Mouse (Mus musculus): Measurements from ENCODE around the gene Gm10382.

Gm10382 gene

DNA sequence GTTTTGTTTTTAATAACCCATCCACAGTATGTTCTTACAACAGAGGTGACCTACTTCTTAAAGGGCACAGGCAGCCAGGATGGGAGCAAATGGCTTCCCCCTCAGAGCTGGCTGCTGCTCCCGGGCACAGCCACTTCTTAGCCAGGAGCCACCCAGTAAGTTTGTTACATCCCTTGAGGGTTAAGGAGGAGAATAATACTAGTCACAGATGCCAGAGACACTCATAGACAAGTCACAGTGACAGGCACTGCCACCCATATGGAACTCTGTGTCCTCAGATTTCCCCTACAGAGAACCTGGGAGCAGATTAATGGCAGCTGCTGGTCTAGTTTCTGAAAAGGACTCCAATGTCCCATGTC, 3.5 kb downstream of the Gm10382 start:
- CTCF ChIA-PET, result interaction anchor here (0.6 to 3.6 kb wide), 3 partner anchors 9 to 17 kb away, joined by 4 to 19 read pairs (median 7); no protein-coding TSS in a partner anchor

DNA sequence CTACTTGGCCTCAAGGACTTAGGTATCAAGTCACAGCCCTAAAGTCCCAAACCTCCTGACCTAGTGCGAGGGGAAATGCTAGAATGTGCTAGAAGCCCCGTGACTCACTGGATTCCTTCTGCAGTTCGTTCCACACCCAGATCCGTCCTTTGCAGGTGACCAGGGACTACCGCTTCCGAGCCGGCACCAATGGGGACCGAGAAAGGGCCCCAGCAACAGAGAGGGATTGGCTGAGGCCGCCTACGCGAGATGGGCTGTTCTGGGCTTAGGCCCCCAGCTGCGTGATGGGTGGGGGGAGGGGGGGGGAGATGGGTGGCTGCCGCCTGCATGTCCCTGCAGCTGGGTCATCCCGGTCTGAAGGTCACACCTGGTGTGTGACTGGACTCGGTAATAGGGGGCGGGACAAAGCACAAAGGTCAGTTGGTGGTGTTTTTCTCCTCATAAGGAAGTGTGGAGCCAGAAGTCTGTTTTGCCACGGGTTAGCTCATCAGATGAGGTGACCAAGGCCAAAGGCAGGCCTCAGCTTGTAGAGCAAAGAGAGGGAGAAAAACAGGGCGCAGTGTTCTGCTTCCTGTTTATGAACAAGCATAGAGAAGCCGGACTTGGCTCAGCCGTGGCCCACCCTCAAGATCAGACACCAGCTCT, 4.0 kb downstream of the Gm10382 start:
- CTCF ChIA-PET, result interaction anchor here (0.6 to 3.6 kb wide), 3 partner anchors 9 to 16 kb away, joined by 4 to 19 read pairs (median 7); no protein-coding TSS in a partner anchor

DNA sequence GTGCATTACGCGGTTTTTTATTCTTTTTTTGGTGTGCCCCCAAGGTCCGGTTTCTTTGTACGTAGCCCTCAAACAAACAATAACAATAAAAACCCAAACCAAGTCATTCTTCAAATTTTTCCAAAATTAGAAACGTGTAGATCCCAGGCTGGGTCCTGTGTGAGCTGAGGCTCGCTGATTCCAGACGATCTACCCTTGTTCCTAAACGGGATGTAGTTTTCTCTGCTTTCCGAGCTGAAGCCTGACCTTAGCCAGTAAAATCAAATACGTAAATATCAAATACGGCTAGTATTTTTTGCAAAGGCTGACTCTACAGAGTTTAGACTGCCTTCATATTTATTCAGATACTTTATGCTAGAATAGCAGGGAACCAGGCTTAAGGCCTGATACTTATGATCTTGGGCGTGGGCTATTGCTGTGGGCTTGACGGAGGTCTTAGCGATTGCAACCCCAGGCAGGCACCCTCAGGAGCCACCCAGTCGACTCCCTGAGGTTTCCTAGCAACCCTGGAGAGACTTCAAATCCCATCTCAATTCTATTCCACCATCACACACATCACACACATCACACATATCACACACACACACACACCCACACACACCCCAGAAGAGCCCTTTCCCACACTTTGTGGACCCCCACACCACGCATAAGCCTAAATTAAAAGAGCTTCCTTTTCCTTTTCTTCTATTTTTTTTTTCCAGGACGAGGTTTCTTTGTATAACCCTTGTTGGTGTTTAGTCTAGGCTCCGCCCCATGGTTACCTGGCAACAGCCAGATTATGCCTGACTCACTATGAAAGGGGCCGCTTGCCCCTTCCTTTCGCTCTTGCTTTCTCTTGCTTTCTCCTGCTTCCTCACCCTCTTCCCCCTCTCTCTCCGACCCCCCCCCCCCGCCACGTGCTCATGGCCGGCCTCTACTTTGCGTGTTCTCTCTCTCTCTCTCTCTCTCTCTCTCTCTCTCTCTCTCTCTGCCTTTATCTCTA, 4.8 kb downstream of the Gm10382 start:
- CTCF ChIA-PET, result interaction anchor here (0.5 to 3.6 kb wide), 3 partner anchors 11 to 52 kb away, joined by 5 to 19 read pairs (median 5); no protein-coding TSS in a partner anchor

DNA sequence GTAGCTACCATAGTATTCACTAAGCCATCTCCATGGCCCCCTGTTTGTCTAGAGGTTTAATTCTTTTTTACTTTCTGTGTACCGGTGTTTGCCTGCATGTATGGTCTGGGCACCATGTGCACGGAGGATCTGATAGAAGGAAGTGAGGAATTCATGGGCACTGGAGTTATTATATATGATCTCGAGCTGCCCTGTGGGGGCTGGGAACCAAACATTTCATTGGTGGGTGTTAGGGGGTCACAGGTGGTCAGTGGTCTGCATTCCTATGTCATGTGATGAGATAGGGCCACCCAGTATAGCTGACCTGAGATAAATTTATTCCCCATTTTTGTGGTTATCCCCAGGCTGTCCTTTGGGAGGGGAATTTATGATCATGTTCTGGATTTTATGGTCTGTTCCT, 5.9 kb downstream of the Gm10382 start:
- CTCF ChIA-PET, result interaction anchor here (0.6 to 3.6 kb wide), 3 partner anchors 10 to 526 kb away, joined by 5 to 19 read pairs (median 5); no protein-coding TSS in a partner anchor

DNA sequence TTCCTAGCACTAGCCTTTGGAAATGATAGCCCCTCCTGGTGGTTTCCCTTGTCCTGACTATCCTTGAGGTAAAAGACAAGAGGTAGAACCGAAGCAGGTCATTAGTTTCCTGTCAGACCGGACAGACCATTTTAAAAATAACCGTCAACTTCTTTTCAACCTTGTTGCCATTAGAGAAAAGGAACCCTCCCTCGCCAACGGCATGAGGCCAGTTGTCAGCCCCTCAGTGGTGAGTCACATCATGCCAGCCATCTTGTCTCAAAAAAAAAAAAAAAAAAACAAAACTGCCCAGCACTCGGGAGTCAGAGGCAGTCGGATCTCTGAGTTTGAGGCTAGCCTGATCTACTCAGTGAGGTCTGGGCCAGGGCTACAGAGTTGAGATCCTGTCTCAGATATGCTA, 11.8 kb downstream of the Gm10382 start:
- CTCF ChIA-PET, result interaction anchor here (0.9 kb wide), 1 partner anchor 19 kb away, joined by 3 read pairs; no protein-coding TSS in a partner anchor

DNA sequence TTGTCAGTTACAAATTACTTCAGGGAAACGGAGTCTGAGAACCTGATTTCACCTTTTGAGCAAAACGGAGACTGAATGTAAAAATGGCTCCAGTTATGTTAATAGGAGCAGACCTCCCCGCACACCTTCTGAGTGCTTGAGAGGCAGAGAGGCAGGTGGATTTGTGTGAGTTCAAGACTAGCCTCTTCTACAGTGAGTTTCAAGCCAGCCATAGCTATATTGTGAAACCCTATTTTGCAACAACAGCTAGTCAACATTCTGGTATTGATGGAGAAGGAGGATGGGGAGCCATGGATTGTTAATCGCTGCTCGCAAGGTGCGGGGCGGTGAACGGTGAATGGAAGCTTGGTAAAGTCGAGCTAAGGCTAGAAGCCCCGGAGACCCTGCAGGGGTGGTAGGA, 13.4 kb downstream of the Gm10382 start:
- CTCF ChIA-PET, result no interaction called here

DNA sequence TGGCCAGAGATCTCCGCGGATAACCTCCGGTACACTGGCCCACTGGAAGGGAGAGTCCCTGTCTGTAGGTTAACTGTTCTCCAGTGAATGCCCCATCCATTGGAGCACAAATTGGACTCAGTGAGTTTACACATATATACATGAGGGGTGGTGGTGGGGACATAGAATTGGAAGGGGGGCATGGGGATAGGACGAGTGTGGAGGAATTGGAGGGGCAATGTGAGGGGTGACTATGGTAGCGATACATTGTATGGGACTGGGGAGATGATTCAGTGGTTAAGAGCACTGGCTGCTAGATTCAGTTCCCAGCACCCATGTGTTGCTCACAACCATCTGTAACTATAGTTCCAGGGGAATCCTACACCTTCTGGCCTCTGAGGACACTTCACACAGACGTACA, 13.9 kb downstream of the Gm10382 start:
- CTCF ChIA-PET, result no interaction called here

DNA sequence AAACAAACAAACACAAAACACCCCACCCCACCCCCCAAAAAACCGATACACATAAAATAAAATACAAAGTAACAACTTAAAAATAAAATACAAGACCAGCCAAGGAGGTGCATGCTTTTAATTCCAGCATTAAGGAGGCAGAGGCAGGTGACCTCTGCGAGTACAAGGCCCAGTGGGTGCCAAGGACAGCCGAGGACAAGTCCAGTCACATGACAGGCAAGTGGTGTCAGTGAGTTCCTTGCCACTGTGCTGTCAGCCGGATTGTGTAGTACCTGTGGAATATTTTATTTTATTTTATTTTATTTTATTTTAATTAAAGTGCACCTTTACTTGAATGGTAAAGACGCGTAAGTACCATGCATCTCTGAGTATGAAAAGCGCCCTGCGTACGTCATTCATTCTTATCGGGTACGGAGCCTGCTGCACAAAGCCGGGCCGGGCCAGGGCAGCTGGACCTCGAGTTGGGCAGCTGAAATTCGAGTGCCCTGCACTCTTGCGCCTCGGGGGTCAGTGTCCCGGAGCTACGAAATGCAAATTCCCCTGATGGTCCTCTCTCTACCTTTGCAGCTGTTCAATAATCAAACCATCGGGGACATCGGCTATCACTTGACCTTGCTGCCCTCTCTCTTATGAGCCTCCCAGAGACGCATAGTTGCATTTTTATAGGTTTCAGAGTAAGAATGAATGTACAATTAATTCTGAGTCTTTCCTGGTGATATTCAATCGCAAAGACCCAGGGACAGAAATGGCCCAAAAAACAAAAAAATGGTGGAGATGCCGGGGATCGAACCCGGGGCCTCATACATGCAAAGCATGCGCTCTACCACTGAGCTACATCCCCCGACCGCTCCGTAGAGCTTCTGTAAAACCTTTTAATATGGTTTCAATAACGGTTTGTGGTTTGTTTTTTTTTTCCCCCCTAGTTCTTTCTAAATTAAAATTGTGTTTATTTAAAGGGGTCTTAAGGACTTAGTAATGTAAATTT, 14.7 kb downstream of the Gm10382 start:
- CTCF ChIA-PET, result interaction anchor here (0.9 to 3.4 kb wide), 2 partner anchors 10 to 21 kb away, joined by 7 to 19 read pairs; no protein-coding TSS in a partner anchor

DNA sequence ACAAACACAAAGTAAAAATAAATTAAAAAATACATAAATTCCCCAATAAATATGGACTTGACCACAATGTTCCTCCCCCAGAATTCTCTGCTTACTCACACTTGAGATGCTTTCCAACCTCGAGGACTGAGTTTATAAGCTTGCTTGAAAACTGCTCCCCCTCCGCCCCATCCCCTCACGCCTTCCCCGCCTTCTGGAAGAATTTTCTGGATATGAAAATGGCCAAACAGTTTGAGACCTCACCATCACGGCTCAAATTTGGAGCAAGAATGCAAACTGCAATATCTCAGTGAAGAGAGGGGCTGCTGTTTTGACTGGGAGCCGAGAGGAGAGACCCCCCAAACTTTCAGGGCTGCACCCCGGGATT, 15.4 kb downstream of the Gm10382 start:
- CTCF ChIA-PET, result interaction anchor here (0.9 to 3.4 kb wide), 2 partner anchors 11 to 22 kb away, joined by 7 to 19 read pairs; no protein-coding TSS in a partner anchor

DNA sequence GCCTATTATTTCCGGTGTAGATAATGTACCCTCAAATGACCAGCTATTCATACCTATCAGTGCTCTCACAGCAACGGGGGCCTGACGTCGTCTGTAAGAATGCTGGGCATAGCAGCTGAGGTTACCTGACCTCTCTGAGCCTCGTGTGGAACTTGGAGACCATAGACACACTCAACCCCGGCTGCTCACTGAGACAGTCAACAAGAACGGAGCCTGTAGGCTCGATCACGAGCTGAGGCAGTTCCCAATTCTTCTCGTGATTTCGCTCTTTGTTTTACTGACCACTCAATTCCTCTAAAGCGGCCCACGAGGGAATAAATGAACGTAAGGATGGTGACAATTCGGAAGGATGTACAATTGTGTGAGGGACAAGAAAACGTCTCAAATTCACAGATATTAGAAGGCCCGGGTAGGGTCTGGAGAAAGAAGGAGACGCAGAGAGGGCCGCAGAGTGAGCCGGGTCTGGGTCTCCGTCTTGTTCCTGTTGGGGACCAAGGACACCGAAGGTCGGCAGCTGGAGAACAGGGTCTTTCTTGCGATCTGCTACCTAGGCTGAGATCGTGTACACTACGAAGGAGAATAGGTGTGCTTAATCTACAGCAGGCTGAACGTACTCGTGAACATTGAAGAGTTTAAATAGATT, 15.9 kb downstream of the Gm10382 start:
- CTCF ChIA-PET, result interaction anchor here (0.9 to 3.4 kb wide), 2 partner anchors 11 to 22 kb away, joined by 7 to 19 read pairs; no protein-coding TSS in a partner anchor

DNA sequence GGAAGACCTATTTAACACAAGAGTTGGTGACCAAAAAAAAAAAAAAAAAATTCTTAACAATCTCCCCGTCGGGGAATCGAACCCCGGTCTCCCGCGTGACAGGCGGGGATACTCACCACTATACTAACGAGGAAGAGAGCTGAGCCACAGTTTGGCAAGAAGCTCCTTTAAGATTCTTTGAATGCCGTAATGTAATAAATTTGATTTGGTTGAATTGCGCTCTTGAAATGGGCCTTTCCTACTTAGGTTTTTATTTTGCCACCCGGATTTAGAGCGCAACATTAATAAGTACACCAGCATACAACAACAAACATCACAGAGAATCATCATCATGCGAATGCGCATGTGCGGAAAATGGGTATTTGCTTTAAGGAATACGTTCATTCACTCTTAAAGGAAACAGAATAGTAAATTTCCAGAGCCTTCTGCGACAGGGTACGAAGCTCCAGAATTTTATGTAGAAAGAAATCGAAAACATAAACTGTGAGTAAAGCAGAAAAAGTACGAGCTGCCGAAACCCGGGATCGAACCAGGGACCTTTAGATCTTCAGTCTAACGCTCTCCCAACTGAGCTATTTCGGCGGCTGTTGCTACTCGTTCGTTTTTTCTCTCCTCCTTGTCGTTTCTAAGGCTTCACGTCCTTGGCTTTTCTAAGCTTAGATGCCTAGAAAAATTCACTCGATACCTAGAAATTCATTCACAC, 16.6 kb downstream of the Gm10382 start:
- CTCF ChIA-PET, result interaction anchor here (3.4 kb wide), 1 partner anchor 12 kb away, joined by 19 read pairs; no protein-coding TSS in a partner anchor

DNA sequence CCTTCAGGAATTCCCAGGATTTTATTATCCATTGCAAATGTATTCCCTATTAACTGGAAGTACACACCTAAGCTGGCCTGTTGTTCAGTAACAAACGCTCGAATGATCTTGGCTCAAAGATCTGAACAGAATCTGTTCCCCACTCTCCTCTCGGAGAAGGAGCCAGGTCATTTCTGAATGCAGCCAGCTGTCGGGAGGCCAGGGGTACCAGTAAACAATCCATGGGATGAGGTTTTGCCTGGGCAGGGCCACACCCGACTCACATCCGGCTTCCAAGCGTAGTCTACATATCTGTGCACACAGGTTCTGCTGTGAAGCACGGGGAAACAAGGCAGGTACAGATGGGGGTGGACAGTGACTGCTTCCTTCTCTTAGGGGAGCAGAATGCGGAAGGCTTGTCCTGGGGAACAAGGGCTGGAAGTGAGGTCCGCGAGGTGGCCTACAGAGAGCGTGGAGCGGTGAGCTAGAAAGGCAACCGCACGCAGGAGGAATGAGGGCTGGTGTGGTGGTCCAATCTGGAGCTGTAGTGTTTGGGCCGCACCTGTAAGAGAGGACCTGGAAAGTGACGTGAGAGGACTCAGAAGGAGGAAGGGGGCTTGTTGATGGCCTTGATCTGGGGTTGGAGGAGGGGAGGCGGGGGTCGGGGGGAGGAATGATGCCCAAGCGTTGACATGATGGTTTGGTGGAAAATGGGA, 17.3 kb downstream of the Gm10382 start:
- CTCF ChIA-PET, result interaction anchor here (3.4 kb wide), 1 partner anchor 13 kb away, joined by 19 read pairs; no protein-coding TSS in a partner anchor

DNA sequence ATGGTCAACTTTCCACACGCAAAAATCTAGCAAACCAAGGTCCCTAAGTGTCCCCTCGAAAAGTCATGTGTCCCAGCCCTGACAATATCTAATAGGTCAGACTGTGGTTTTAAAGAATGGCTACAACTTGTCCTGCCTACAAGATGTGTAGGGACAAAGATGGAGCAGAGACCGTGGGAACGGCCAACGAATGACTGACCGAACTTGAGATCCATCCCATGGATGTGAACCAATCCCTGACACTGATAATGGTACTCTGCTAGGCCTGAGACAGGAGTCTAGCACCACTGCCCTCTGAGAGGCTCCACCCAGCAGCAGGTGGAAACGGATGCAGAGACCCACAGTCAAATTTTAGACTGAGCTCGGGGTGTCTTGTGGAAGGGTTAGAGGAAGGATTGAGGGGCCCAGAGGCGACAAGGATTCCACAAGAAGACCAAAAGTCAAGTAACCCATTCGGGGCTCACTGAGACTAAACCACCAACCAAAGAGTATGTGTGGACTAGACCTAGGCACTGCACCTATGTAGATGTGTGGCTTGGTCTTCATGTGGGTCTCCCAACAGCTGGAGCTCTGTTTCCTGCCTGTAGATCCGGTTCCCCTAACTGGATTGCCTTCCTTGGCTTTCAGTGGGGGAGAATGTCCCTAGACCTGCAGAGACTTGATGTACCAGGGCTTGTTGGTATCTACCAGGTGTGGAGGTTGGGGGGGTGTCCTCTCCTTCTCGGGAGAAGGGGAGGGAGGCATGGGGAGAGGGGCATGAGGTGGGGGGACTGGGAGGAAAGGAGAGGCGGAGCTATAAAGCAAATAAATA, 18.1 kb downstream of the Gm10382 start:
- CTCF ChIA-PET, result interaction anchor here (0.6 kb wide), 1 partner anchor 364 kb away, joined by 5 read pairs; no protein-coding TSS in a partner anchor

DNA sequence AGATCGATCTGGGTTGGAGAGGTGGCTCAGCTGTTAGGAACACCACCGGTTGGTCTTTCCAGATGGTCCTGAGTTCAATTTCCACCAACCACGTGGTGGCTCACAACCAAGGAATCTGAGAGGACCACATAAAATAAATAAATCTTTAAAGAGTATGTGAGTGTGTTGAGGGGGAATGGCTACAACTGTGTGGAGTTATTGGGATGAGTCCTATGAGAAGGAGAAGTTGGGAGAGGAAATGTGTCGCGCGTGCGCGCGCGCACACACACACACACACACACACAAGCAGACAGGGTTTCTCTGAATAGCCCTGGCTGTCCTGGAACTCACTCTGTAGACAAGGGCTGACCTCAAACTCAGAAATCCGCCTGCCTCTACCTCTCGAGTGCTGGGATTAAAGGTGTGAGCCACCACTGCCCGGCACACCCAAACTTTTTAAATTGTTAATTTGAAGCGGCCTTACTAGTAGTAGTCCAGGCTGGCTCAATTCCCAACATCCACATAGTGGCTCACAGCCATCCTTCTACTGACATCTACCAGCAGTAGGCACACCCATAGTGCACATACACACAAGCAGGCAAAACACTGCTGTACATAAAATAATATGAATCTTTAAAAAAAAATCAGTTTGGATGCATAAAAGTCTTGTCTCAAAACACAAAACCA, 18.9 kb downstream of the Gm10382 start:
- CTCF ChIA-PET, result interaction anchor here (0.6 kb wide), 1 partner anchor 42 kb away, joined by 7 read pairs; no protein-coding TSS in a partner anchor

DNA sequence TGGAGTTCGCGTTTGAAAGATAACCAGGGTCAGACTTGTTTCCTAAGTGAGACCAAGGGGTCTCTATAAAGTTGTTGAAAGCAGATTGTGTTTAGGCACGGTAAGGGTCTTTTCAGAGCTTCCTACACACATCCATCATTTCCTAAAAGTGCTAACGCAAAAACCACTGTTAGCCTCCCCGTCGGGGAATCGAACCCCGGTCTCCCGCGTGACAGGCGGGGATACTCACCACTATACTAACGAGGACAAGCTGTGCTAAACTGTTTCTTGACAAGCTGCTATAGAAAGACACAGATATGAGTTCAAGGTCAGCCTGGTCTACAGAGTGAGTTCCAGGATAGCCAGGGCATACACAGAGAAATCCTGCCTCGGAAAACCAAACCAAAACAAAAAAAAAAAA, 19.7 kb downstream of the Gm10382 start:
- CTCF ChIA-PET, result interaction anchor here (0.6 to 0.7 kb wide), 3 partner anchors 16 to 41 kb away, joined by 4 to 14 read pairs (median 7); no protein-coding TSS in a partner anchor

DNA sequence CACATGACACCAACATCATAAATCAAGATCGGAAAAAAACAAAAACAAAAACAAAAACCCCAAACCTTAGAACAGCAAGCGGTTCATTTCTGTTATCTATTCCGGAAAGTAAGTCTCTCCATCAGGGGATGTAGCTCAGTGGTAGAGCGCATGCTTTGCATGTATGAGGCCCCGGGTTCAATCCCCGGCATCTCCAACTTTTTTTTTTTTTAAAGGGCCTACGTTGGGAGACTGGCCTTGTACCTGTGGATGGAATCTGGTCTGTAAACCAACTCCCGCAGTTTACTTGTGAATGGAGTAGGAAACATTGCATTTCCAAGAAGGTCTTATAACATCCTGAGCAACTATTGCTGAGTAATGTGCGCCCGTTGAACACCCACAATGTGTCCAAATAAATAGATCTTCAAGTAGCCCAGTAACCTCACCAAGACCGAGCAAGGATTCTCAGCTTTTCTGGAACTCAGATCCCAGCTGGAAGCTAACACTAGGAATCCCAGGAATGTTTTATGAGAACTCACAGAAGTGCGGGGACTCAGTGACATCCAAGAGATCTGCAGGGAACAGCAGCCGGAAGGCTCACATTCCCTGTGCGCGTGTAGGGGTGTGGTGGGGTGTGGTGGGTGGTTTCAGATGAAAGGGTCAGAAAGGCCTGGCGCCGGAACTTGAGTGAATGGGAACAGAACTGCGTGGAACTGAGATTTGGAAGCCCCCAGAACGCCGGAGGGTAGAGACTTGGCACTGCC, 20.4 kb downstream of the Gm10382 start:
- CTCF ChIA-PET, result interaction anchor here (0.7 kb wide), 1 partner anchor 17 kb away, joined by 4 read pairs; no protein-coding TSS in a partner anchor

Data from spleen, embryonic (tissue).